Mouse (Mus musculus) liver, postnatal 0 days (tissue): ENCODE data around the gene Kdelr1.

Experiments
- CTCF ChIP-seq: sonication (generic); IDR thresholded peaks from 2 replicates; pipeline ENCODE4 v1.5.1; 2016; ENCODE audit warnings: antibody characterized with exemption, low read depth
- EP300 ChIP-seq: IDR thresholded peaks from 2 replicates; pipeline ENCODE4 v1.6.1; 2016; ENCODE audit warnings: antibody characterized with exemption, low read depth, mild to moderate bottlenecking

DNA sequence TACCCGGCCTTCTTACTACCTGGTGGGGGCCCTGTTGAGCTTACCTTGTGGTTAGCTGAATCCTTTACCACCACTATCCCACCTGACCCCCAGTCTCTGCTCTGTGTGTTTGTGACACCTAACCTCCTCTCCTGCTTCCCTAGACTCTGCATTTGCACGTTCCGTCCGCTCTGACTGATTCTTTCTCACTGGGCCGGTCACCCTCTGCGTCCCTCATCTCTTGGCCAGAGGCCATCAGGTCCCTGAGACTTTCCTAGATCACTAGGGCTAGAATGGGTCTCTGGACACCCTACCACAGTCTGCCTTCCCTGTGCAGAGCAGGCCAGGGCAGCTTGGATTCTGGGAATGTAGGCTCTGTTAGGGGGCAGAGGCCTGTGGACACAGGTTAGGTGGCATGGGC lies 41.5 kb downstream of the Kdelr1 start:
- TF ChIP-seq CTCF = no peak
- TF ChIP-seq EP300 = no peak
